Mouse (Mus musculus) neutrophil, adult 65 days (primary cell): Measurements from ENCODE around the gene Frmd5. TPM values are rescaled to one million over a fixed set of nuclear protein-coding genes. Genes with fewer than 3 reads are reported as not detected.

Source experiments
- total RNA-seq: library from RNA; stranded (reverse); gene quantifications from 2 replicates; pipeline ENCODE4 v1.2.4, GENCODE M21; 2023

The Frmd5 gene
- total RNA-seq: not detected in 2 replicates

DNA sequence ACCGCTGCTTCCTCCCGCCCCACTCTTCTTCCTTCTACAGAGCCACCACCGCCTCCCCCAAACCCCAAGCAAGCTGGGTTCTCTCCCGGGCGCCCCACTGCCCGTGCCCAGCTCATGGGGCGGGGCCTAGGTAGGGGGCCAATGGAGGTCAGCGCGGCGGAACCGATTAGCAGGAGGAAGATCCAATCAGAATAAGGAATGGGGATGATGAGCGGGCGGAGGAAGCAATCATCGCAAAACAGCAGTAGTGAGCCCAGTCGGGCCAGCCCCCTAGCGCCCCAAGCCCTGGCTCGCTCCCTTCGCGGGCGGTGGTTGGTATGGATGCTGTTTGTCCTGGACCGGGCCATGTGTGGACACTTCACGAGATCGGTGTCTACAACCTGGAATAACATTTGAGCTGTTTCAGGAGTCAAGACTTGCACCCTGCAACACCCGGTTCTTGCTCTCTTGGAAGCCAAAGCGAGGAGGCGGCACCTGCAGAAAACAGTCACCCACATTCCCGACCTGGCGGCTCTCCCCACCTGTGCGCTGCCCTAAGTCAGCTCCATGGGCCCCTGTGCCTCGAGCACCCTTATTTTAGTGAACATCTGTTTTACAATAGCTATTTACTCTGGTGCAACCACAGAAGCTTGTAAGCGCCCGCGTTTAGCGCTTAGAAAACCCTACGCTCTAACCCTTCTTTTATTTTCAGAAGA lies at the start of gene Frmd5:
Gene Frmd5, minus strand, starts transcription at position 129 of the 695 bp plus-strand sequence.

DNA sequence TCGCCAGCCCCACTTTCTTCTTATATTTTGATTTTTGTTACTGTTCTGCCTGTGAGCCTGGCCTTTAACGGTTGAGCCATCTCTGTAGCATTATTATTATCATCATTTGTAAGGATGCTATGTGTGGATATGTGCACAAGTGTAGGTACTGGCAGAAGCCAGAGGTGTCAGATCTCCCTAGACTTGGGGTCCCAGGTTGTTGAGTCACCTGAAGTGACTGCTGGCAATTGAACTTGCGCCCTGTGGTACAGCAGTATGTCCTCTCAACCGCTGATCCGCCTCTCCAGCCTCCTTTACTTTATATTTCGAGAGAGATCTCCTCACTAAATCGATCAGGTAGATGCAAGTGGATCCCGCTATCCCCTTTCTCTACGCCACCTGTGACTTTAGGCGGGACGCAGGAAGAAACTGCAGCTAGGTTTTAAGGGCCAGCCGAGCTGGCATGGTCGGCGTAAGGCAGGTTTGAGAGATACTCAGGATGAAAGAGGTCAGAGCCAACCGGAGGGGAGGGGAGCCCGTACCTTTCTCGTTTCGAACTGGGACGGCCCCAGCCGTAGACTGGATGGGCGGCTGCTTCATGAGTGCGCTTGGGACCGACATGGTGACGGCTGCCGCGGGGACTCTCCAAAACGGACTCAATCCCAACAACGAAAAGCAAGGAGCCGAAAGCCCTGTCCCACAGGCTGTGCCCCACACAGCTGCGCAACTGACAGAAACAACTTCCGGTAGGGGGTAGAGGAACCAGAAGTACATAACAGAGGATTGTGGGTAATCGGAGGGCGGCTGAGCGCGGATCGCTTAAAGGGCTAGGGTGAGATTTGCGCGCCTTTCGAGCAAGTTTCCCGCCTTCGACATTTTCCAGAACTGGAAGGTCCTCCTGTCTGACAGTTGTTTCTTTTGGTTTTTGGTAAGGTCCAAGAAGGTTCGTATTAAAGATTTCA lies 300.7 kb downstream of the Frmd5 start, which contains the start of the genes Mfap1a and Wdr76:
Gene Mfap1a, minus strand, starts transcription at position 724 of the 941 bp plus-strand sequence.
Gene Wdr76, plus strand, starts transcription at position 782 of the 941 bp plus-strand sequence.

Other genes starting within 250 kb of the Frmd5 start
- gene Casc4, start 59.9 kb upstream of the Frmd5 start, total RNA-seq: 0.51 and 0.73 TPM in 2 replicates
- 19.4 and 27.9 TPM in 2 replicates for gene Ctdspl2, start 148.9 kb upstream of the Frmd5 start, total RNA-seq
- gene Mageb3, start 149.0 kb upstream of the Frmd5 start, total RNA-seq: not detected in 2 replicates
- gene Eif3j1, start 221.5 kb upstream of the Frmd5 start, total RNA-seq: 17.3 and 24.2 TPM in 2 replicates